Mouse (Mus musculus) testis, adult 2 months (tissue): ENCODE measurements around the gene Lyst. TPM values are rescaled to one million over a fixed set of nuclear protein-coding genes. Genes with fewer than 3 reads are reported as not detected.

Experiments
- H3K27ac ChIP-seq: fragments of 200-500 bp; 2 replicates; pipeline ENCODE4 v1.5.1; 2012; ENCODE audit warnings: low read depth, low read length; ENCODE audit not compliant: control insufficient read depth, insufficient read depth
- H3K27me3 ChIP-seq: fragments of 200-500 bp; 2 replicates; pipeline ENCODE4 v1.6.1; 2012; ENCODE audit warnings: mild to moderate bottlenecking, low read length, moderate library complexity; ENCODE audit not compliant: control insufficient read depth, insufficient read depth
- H3K36me3 ChIP-seq: fragments of 200-500 bp; 2 replicates; pipeline ENCODE4 v1.6.1; 2012; ENCODE audit warnings: mild to moderate bottlenecking, low read length; ENCODE audit not compliant: control insufficient read depth, insufficient read depth
- H3K4me1 ChIP-seq: fragments of 200-500 bp; 2 replicates; pipeline ENCODE4 v1.6.1; 2012; ENCODE audit warnings: low read length; ENCODE audit not compliant: control insufficient read depth, insufficient read depth
- H3K4me3 ChIP-seq: fragments of 200-500 bp; 2 replicates; pipeline ENCODE4 v1.5.1; 2012; ENCODE audit warnings: low read depth, mild to moderate bottlenecking, low read length, moderate library complexity, mixed read lengths; ENCODE audit not compliant: control insufficient read depth
- CTCF ChIP-seq: fragments of 200-500 bp; IDR thresholded peaks from 2 replicates; pipeline ENCODE4 v1.5.1; 2012; ENCODE audit warnings: low read depth, mild to moderate bottlenecking, inconsistent platforms, low read length, moderate library complexity; ENCODE audit not compliant: control insufficient read depth, insufficient read depth, insufficient replicate concordance
- POLR2A ChIP-seq: fragments of 200-500 bp; IDR thresholded peaks from 2 replicates; pipeline ENCODE4 v1.6.1; 2012; ENCODE audit warnings: low read depth, mild to moderate bottlenecking, inconsistent platforms, low read length, moderate library complexity; ENCODE audit not compliant: control insufficient read depth
- polyA plus RNA-seq: library from polyadenylated mRNA; depleted of rRNA; stranded (reverse); fragments of >200 nt; gene quantifications from 2 replicates; pipeline ENCODE4 v1.2.3, GENCODE M21; 2012; rRNA removed

The Lyst gene
- polyA plus RNA-seq, 1 experiment, result 7.5 TPM

- Histone ChIP-seq H3K27me3 (no peaks in the 10 kb centered on the region), H3K36me3 (no peaks in the 10 kb centered on the region), H3K4me3 (no peak overlapping the region), H3K27ac (no peak overlapping the region), H3K4me1 (no peaks in the 10 kb centered on the region)
- TF ChIP-seq POLR2A, result no peak
- TF ChIP-seq CTCF, result no peak
Observed at GRCm38 (mm10) chr13:13826533-13826932, 236.3 kb downstream of the Lyst start.

GRCm38 (mm10) chr13:13828125-13828524, 237.9 kb downstream of the Lyst start:
- no peak overlapping the region for H3K4me3 ChIP-seq
- no peaks in the 10 kb centered on the region for H3K36me3 ChIP-seq
- H3K4me1 ChIP-seq, result no peaks in the 10 kb centered on the region
- no peak overlapping the region for H3K27ac ChIP-seq
- no peak for TF ChIP-seq POLR2A
- no peaks in the 10 kb centered on the region for H3K27me3 ChIP-seq

Other genes with a start within 250 kb of the Lyst start
- 3.9 and 9.5 TPM in 2 replicates for gene Gpr137b, start 196.4 kb upstream of the Lyst start, polyA plus RNA-seq
- 14.8 and 16.3 TPM in 2 replicates for gene Nid1, start 152.8 kb upstream of the Lyst start, polyA plus RNA-seq
- 0.19 TPM in 1 of 2 replicates, not detected in the other for gene Gng4, start 193.7 kb downstream of the Lyst start, polyA plus RNA-seq